Mouse (Mus musculus): ENCODE measurements at regions not wholly inside any gene's neighbourhood (a gene's known extent, or its start where the extent isn't known, plus 50 kb on each side); places are given as distances from the start of the nearest gene placed in this dataset.

- no peak for DNase-seq (ENCODE audit: low spot score)
Observed at GRCm38 (mm10) chr19:60148313-60148965, 78.1 kb downstream of the Fam204a start.

DNA sequence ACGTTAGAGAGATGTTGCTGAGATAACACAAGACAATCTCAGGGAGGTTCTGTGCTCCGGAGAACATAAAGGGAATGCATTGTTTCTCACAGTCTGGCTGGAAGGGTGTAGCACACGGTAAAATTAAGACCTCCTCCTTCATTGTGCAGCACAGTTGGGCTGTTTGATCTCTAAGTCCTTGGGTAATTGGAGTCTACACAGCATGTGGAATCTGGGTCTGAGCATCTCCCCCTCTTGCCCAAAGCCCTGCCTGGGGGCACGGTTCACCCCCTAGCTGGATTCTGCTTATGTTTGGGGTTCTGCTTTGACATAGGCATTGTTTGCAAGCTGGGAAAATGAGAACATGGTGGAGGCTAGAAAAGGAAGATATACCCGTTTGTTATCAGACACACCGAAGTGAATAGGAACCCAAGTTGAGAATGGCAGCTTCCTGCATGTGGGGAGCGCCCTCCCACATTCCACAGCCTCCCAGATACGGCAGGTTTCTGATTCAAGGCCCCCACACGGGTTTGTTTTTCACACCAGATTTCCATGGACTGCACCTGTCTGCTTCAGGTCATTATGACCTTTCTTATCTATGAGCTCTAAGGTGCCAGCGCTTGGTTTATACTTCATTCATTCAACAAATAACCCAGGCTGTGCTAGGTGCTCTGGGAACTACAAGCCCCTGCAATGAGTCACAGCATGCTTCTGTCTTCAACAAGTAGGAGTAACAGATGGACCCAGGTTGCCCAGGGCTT lies 79.9 kb downstream of the Fam204a start:
- no peak for DNase-seq (ENCODE audit: low spot score)

- no peak for DNase-seq (ENCODE audit: low spot score)
Observed at GRCm38 (mm10) chr19:60145242-60145641, 81.3 kb downstream of the Fam204a start.

DNA sequence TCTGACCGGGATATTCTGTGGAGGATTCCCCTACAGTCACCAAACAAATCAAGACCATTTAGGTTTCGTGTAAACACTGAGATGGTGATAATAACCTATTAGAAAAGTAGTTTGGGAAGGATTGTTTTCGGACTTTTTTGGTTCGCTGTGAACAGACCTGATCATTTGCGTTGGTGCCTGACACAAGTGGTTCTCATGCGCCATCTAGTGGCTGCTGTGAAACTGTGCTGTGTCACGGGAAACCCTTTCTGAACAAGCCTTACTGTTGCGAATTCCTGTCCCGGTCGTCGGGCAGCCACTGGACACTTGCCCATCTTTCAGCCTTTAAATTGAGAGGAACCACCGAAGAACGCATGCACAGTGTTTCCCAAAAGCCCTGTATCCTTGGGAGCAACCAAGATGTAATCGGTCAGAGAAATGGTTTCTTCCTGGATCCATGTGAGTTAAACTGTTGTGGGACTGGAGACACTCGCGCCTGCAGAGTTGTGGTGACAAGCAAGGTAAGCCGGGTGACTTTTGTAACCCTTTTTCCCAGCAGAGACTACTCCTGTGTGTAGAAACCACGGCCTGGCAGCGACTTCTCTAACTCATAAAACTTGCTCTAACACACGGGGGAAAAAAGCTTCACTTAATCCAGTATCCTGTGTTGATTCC lies 82.0 kb downstream of the Fam204a start:
- DNase-seq (ENCODE audit: low spot score): peak; percentile 87

- no peak for DNase-seq (ENCODE audit: low spot score)
Observed at GRCm38 (mm10) chr19:60138881-60139280, 87.6 kb downstream of the Fam204a start.

GRCm38 (mm10) chr19:60136491-60136890 lies 90.0 kb downstream of the Fam204a start:
- DNase-seq (ENCODE audit: low spot score): no peak

- DNase-seq (ENCODE audit: low spot score): no peak
Observed at GRCm38 (mm10) chr19:60134447-60135328, 91.8 kb downstream of the Fam204a start.

- no peak for DNase-seq (ENCODE audit: low spot score)
Observed at GRCm38 (mm10) chr19:60129635-60130034, 96.9 kb downstream of the Fam204a start.

- DNase-seq (ENCODE audit: low spot score): no peak
Observed at GRCm38 (mm10) chr19:60124638-60125037, 101.9 kb downstream of the Fam204a start.

GRCm38 (mm10) chr19:60120917-60121316 lies 105.6 kb downstream of the Fam204a start:
- no peak for DNase-seq (ENCODE audit: low spot score)

- no peak for DNase-seq (ENCODE audit: low spot score)
Observed at GRCm38 (mm10) chr19:60119051-60119450, 107.5 kb downstream of the Fam204a start.

DNA sequence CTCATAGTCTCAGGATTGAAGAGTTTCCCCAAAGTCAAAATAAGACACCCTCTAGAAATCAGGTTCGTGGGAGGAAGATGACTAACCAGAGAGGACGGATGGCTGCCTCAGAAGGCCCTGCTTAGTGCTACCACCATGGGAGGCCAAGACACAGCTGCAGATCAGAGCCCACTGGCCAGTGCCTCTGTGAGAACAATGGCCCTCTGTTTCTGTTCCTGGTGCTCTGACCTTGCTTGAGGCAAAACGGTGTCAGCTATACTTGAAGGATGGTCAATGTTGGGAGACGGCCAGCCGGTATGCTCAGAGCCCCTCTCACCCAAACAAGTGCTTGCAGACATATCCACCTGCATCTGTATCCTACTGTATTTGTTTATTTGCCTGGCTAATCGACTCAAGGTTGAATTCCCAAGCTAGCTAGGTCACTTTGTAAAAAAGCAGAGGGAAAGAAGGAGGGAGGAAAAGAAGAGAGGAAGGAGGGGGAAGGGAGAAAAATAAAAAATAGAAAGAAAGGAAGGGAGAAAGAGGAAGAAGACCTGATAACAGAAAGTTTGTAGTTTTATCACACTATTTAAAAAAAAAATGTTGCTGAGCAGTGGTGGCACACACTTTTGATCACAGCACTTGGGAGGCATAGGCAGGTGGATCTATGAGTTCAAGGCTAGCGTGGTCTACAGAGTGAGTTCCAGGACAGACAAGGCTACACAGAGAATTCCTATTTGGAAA lies 112.7 kb downstream of the Fam204a start:
- DNase-seq (ENCODE audit: low spot score): no peak

- DNase-seq (ENCODE audit: low spot score): no peak
Observed at GRCm38 (mm10) chr19:60110278-60110677, 116.2 kb downstream of the Fam204a start.

GRCm38 (mm10) chr19:60109488-60109887 lies 117.0 kb downstream of the Fam204a start:
- DNase-seq (ENCODE audit: low spot score): no peak

- no peak for DNase-seq (ENCODE audit: low spot score)
Observed at GRCm38 (mm10) chr19:60097915-60098314, 128.6 kb downstream of the Fam204a start.

DNA sequence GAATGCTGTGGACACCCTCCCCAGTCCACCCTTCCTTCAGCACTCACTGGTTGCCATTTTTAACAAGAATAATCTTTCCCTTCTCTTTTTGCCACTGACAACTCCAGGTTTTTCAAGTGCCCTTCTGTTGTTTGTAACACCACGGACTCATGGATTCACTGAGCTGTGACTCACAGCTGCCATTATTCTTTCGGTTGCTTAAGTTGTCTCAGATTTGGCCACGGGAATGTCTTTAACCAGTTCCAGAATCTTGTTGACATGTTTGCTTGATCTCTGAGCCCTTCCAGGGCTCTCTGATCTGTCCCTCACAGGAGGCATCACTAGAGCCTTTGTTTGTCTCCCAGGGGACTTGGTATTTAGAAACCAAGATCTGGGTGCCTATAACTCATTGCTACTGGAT lies 131.5 kb upstream of the Rab11fip2 start:
- DNase-seq (ENCODE audit: low spot score): no peak

DNA sequence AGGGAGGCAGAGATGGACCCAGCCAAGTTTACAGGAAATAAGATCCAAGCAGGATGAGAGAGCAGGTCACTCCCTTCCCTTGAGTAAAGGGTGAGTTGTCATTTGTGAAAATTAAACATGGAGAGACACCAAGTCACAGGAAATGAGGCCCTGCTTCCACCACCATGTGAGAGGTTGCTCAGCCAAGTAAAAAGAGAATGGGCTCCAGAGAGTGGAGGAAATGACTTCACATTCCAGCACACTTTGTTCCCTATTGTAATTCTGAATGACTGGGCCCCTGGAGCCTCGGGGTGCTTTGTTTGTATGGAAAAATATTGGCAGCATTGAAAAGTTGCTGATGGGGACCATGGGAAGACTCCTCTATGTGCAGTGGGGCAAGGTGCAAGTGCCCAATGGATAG lies 129.9 kb upstream of the Rab11fip2 start:
- no peak for DNase-seq (ENCODE audit: low spot score)

DNA sequence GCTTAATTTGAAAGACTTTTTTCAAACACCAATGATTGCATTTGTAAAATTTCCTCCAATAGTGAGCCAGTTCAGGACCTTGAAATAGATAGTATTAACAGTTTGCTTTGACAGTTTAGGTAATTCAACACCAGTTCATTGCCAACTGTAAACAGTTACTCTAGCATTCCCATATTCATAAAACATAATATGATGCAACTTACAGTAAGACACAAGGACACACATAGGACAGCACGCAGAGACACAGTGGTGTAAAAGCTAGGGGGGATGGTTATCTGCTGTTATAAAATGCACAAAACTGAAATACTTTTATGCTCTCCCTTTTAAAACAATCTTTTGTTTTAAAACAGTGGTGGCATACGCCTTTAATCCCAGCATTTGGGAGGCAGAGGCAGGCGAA lies 122.7 kb upstream of the Rab11fip2 start:
- no peak for DNase-seq (ENCODE audit: low spot score)

DNA sequence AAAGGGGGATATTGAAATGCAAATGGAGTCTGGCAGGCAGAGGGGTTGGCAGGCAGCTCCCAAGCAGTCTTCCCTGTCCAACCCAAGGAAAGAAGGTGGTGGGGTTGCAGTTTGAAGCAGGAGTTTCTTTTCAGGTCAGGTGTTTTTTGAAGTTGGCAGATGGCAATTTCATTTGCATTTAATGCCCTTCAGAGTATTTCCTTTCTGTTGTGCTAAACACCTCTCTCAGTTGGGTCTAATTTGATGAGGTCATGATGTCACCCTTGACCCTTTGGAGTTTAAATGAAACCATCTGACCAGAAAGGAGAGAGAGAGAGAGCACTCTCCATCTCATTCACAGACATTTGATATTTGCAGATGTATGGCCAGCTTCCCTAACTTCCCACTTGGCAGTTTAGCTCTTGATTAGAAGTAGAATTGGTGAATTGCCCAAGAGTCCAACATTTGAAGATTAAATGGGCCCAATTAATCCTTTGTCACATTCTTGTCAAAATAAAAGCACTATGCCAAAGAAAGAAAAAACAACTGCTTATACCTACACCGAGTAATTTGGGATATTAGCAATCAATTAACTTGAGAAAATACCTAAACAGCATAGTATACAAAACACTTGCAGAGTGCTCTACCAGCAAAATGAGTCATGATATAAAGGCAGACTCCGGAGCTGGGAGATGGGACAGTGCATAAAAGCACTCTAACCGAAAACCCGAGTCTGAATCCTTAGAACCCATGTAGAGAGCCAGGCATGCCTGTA lies 111.8 kb upstream of the Rab11fip2 start:
- no peak for DNase-seq (ENCODE audit: low spot score)

DNA sequence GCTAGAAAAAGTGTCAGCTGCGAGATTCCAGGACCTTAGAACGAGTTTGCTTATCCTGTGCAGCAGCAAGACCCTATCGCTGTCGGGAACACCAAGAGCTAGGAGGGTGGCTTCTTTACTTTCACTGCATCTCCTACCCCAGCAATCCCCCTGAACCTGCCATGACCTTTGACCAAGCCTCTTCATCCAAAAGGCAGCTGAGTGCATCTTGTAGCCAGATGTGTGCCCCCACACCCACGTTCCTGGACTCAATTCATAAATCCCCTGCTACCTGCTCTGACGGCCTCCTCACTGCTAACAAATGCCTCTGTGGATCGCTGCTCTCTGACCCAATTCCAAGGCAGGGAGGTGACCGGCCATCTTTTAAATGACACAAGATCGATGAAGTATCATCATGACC lies 107.7 kb upstream of the Rab11fip2 start:
- DNase-seq (ENCODE audit: low spot score): no peak

GRCm38 (mm10) chr19:60040721-60041120 lies 97.3 kb upstream of the Rab11fip2 start:
- DNase-seq (ENCODE audit: low spot score): no peak
